Mouse (Mus musculus) CH12.LX (cell line): ENCODE measurements at regions not wholly inside any gene's neighbourhood (a gene's known extent, or its start where the extent isn't known, plus 50 kb on each side); places are given as distances from the start of the nearest gene placed in this dataset.

Source experiments
- DNase-seq: peaks from one replicate; pipeline ENCODE4 v3.0.0-alpha.2; 2013; ENCODE audit errors: extremely low read depth
- H3K27ac ChIP-seq: 2 replicates; pipeline ENCODE4 v1.5.1; 2012; ENCODE audit warnings: low read depth, mild to moderate bottlenecking, control low read depth, moderate library complexity; ENCODE audit not compliant: insufficient read depth
- H3K27me3 ChIP-seq: replicated peaks from 2 replicates; pipeline ENCODE3; 2012; ENCODE audit warnings: inconsistent platforms
- H3K36me3 ChIP-seq, 2 experiments: replicated peaks in 1 of 2; 2 replicates each; pipeline versions ENCODE3 to v1.6.1; 2012; ENCODE audit warnings: inconsistent platforms in 1 of 2, low read length in 1 of 2, mild to moderate bottlenecking in 1 of 2, mixed read lengths in 1 of 2, moderate library complexity in 1 of 2; ENCODE audit not compliant: control insufficient read depth in 1 of 2, insufficient read depth in 1 of 2
- H3K4me1 ChIP-seq, 2 experiments: 2 replicates each; pipeline ENCODE4 v1.6.1; 2012; ENCODE audit warnings: inconsistent platforms in 1 of 2, moderate library complexity in 1 of 2; ENCODE audit not compliant: insufficient read depth in 2 of 2, control insufficient read depth in 1 of 2
- H3K4me2 ChIP-seq: 2 replicates; pipeline ENCODE4 v1.6.1; 2012; ENCODE audit warnings: low read depth, mild to moderate bottlenecking, control low read depth; ENCODE audit not compliant: poor library complexity, insufficient read depth, severe bottlenecking
- H3K4me3 ChIP-seq, 3 experiments: fragments of 150-350 bp in 1 of 3; sonication (generic) in 1 of 3; replicated peaks in 1 of 3; 2 replicates each; pipeline versions ENCODE3 to v1.5.1; 2011 to 2012; ENCODE audit warnings: low read depth in 2 of 3, low read length in 2 of 3, mild to moderate bottlenecking in 2 of 3, moderate library complexity in 2 of 3, control low read depth in 1 of 3, improper control_type of control experiment in 1 of 3, inconsistent platforms in 1 of 3, mixed read lengths in 1 of 3; ENCODE audit not compliant: poor library complexity in 1 of 3
- H3K79me2 ChIP-seq: replicated peaks from 2 replicates; pipeline ENCODE4 v1.6.1; 2012; ENCODE audit warnings: mild to moderate bottlenecking, moderate library complexity; ENCODE audit not compliant: control insufficient read depth, poor library complexity, insufficient read depth, severe bottlenecking; ENCODE audit errors: extremely low read depth
- H3K9ac ChIP-seq: 2 replicates; pipeline ENCODE4 v1.6.1; 2012; ENCODE audit warnings: low read depth, mild to moderate bottlenecking, control low read depth, moderate library complexity; ENCODE audit not compliant: insufficient read depth
- H3K9me3 ChIP-seq: replicated peaks from 2 replicates; pipeline ENCODE3; 2012; ENCODE audit warnings: low read length, inconsistent platforms, mixed read lengths
- CTCF ChIP-seq, 2 experiments: IDR thresholded peaks in 1 of 2; conservative IDR thresholded peaks in 1 of 2; 2 replicates each; pipeline ENCODE4 v1.5.1; 2011 to 2012; ENCODE audit warnings: low read depth in 2 of 2, low read length in 2 of 2, improper control_type of control experiment in 1 of 2, inconsistent platforms in 1 of 2, mild to moderate bottlenecking in 1 of 2, moderate library complexity in 1 of 2
- E2F4 ChIP-seq: IDR thresholded peaks from 2 replicates; pipeline ENCODE4 v1.6.1; 2011; ENCODE audit warnings: low read depth, low read length, improper control_type of control experiment; ENCODE audit not compliant: insufficient replicate concordance
- ELF1 ChIP-seq: IDR thresholded peaks from 2 replicates; pipeline ENCODE4 v1.6.1; 2014; ENCODE audit warnings: low read depth, mild to moderate bottlenecking, inconsistent platforms, low read length, improper control_type of control experiment
- EP300 ChIP-seq: IDR thresholded peaks from 2 replicates; pipeline ENCODE4 v1.6.1; 2011; ENCODE audit warnings: low read length, improper control_type of control experiment
- ETS1 ChIP-seq: conservative IDR thresholded peaks from 2 replicates; pipeline ENCODE4 v1.6.1; 2012; ENCODE audit warnings: low read depth, mild to moderate bottlenecking, inconsistent platforms, low read length, improper control_type of control experiment, moderate library complexity
- GABPA ChIP-seq: IDR thresholded peaks from 2 replicates; pipeline ENCODE4 v1.6.1; 2012; ENCODE audit warnings: low read depth, low read length, improper control_type of control experiment, inconsistent platforms; ENCODE audit not compliant: insufficient replicate concordance
- JUND ChIP-seq: conservative IDR thresholded peaks from 2 replicates; pipeline ENCODE4 v1.6.1; 2011; ENCODE audit warnings: low read depth, low read length, improper control_type of control experiment
- KAT2A ChIP-seq: IDR thresholded peaks from 2 replicates; pipeline ENCODE4 v1.6.1; 2012; ENCODE audit warnings: low read length, improper control_type of control experiment, inconsistent platforms; ENCODE audit not compliant: insufficient replicate concordance
- MXI1 ChIP-seq: IDR thresholded peaks from 2 replicates; pipeline ENCODE4 v1.6.1; 2011; ENCODE audit warnings: mild to moderate bottlenecking, low read depth, low read length, improper control_type of control experiment
- NELFE ChIP-seq: IDR thresholded peaks from 2 replicates; pipeline ENCODE4 v1.6.1; 2011; ENCODE audit warnings: low read depth, low read length, improper control_type of control experiment
- NRF1 ChIP-seq: IDR thresholded peaks from 2 replicates; pipeline ENCODE4 v1.6.1; 2014; ENCODE audit warnings: low read depth, mild to moderate bottlenecking, inconsistent platforms, low read length, improper control_type of control experiment, moderate library complexity
- POLR2AphosphoS2 ChIP-seq: IDR thresholded peaks from 2 replicates; pipeline ENCODE4 v1.6.1; 2011; ENCODE audit warnings: low read depth, low read length, improper control_type of control experiment
- RCOR1 ChIP-seq: conservative IDR thresholded peaks from 2 replicates; pipeline ENCODE4 v1.6.1; 2012; ENCODE audit warnings: low read depth, mild to moderate bottlenecking, inconsistent platforms, low read length, improper control_type of control experiment
- SIN3A ChIP-seq: IDR thresholded peaks from 2 replicates; pipeline ENCODE4 v1.6.1; 2012; ENCODE audit warnings: low read length, improper control_type of control experiment, inconsistent platforms
- SMC3 ChIP-seq: IDR thresholded peaks from 2 replicates; pipeline ENCODE4 v1.6.1; 2011; ENCODE audit warnings: low read depth, low read length, improper control_type of control experiment
- TCF12 ChIP-seq: IDR thresholded peaks from 2 replicates; pipeline ENCODE4 v1.6.1; 2014; ENCODE audit warnings: low read depth, mild to moderate bottlenecking, inconsistent platforms, low read length, improper control_type of control experiment
- UBTF ChIP-seq: IDR thresholded peaks from 2 replicates; pipeline ENCODE4 v1.6.1; 2012; ENCODE audit warnings: low read depth, mild to moderate bottlenecking, inconsistent platforms, low read length, improper control_type of control experiment, moderate library complexity
- USF1 ChIP-seq: IDR thresholded peaks from 2 replicates; pipeline ENCODE4 v1.6.1; 2014; ENCODE audit warnings: low read depth, mild to moderate bottlenecking, inconsistent platforms, low read length, improper control_type of control experiment
- ZMIZ1 ChIP-seq: IDR thresholded peaks from 2 replicates; pipeline ENCODE4 v1.6.1; 2012; ENCODE audit warnings: low read depth, mild to moderate bottlenecking, inconsistent platforms, low read length, improper control_type of control experiment
- dilution Hi-C: fragments of 300-500 bp; cut with MboI; formaldehyde crosslinking; loops from 2 replicates; pipeline ENCODE4 v1.14.3; 2020; ENCODE audit warnings: low sequenced_read_pairs; ENCODE audit not compliant: extremely low pct_unique_long_range_greater_than_20kb, extremely low pct_ligation_motif_present
- in situ Hi-C: fragments of 300-500 bp; cut with MboI; formaldehyde crosslinking; loops from 3 replicates; pipeline ENCODE4 v1.14.3; 2019; ENCODE audit warnings: low sequenced_read_pairs, low pct_ligation_motif_present, low pct_unique_long_range_greater_than_20kb, mixed read lengths

DNA sequence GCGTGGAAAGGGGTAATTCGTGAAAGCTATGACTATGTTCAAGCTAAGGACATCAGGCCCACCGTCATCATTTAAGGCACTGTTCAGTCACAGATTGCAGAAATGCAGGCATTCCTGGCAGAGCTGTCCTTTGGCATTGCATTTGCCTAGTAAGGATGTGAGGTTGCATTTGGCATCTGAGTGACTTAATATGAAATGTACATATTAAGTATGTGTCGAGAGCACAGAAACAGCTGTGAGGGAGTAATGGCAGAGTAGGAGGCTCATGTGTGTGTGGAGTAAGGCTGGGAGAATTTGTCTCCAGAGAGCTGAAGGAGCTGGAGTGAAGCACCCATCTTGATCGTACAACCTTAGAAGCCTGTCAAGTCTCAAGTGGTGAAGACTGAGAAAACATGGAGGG, 316.4 kb downstream of the Nucb2 start:
- Histone ChIP-seq H3K4me2 (no peak overlapping the region), H3K9me3 (peaks cover 7% of the 10 kb centered on the region), H3K9ac (no peak overlapping the region), H3K79me2 (no peaks in the 10 kb centered on the region), H3K27ac (no peak overlapping the region), H3K4me3 (no peak overlapping the region), H3K27me3 (no peaks in the 10 kb centered on the region), H3K4me1 (no peaks in the 10 kb centered on the region), H3K36me3 (no peaks in the 10 kb centered on the region)
- TF ChIP-seq TCF12: no peak
- no peak for TF ChIP-seq GABPA
- TF ChIP-seq E2F4: no peak
- no peak for TF ChIP-seq UBTF
- no peak for TF ChIP-seq CTCF (conservative IDR thresholded peaks at IDR 0.05 in 1 of 2, IDR thresholded peaks at IDR 0.05 in 1 of 2; ENCODE audit: low read depth in 2 of 2, low read length in 2 of 2)
- TF ChIP-seq ETS1: no peak
- no peak for TF ChIP-seq JUND
- TF ChIP-seq KAT2A: no peak
- dilution Hi-C loops: no loop called here
- DNase-seq: no peak
- in situ Hi-C loops: no loop called here

- H3K4me3 ChIP-seq: no peak overlapping the region
- TF ChIP-seq SIN3A (no peak), KAT2A (no peak), MXI1 (no peak), RCOR1 (no peak), GABPA (no peak), ELF1 (no peak), ETS1 (no peak), NRF1 (no peak), E2F4 (no peak), EP300 (no peak), USF1 (no peak), TCF12 (no peak), ZMIZ1 (no peak), POLR2AphosphoS2 (no peak), SMC3 (no peak), NELFE (no peak)
- in situ Hi-C loops (no loop called here), dilution Hi-C loops (no loop called here)
- no peak for DNase-seq
- H3K79me2 ChIP-seq: no peaks in the 10 kb centered on the region
- H3K4me1 ChIP-seq: 0 out of 4 replicates have a peak, but pooled peaks cover 0 to 3% of the 10 kb centered on the region in 2 experiments
- H3K36me3 ChIP-seq: no peaks in the 10 kb centered on the region
- H3K9ac ChIP-seq: no peak overlapping the region
- H3K4me2 ChIP-seq: no peak overlapping the region
- H3K27ac ChIP-seq: no peak overlapping the region
- no peaks in the 10 kb centered on the region for H3K9me3 ChIP-seq
- no peaks in the 10 kb centered on the region for H3K27me3 ChIP-seq
These were observed 338.7 kb downstream of the Nucb2 start for GRCm38 (mm10) chr7:116842894-116843293.
